Mouse (Mus musculus): ENCODE data around the gene 1700067P10Rik. TPM values are rescaled to one million over a fixed set of nuclear protein-coding genes. Genes with fewer than 3 reads are reported as not detected.

Gene 1700067P10Rik
- total RNA-seq, 2 experiments from 2014 or later = not detected

- no peak for DNase-seq (ENCODE audit: low spot score in 2 of 2)
- intact Hi-C loops (cut with DNase I) = loop anchor here (5.0 kb wide), 2 partner anchors 38 to 173 kb away; partner anchors contain the start of gene Foxp4
Observed at GRCm38 (mm10) chr17:48094820-48095680, 5.9 kb downstream of the 1700067P10Rik start.

- no peak for DNase-seq (ENCODE audit: low spot score in 2 of 2)
- intact Hi-C loops (cut with DNase I) = loop anchor here (5.0 kb wide), 2 partner anchors 38 to 173 kb away; partner anchors contain the start of gene Foxp4
Observed at GRCm38 (mm10) chr17:48095718-48096121, 6.6 kb downstream of the 1700067P10Rik start.

GRCm38 (mm10) chr17:48096321-48096720, 7.2 kb downstream of the 1700067P10Rik start:
- DNase-seq (ENCODE audit: low spot score in 2 of 2) = no peak
- intact Hi-C loops (cut with DNase I) = loop anchor here (5.0 kb wide), 2 partner anchors 39 to 174 kb away; partner anchors contain the start of gene Foxp4

GRCm38 (mm10) chr17:48097011-48097742, 8.1 kb downstream of the 1700067P10Rik start:
- peak in 1 of 2 experiments; percentile 43 for DNase-seq (ENCODE audit: low spot score in 2 of 2)
- intact Hi-C loops (cut with DNase I) = loop anchor here (5.0 kb wide), 2 partner anchors 40 to 175 kb away; partner anchors contain the start of gene Foxp4

GRCm38 (mm10) chr17:48097743-48098527, 8.8 kb downstream of the 1700067P10Rik start:
- no peak for DNase-seq (ENCODE audit: low spot score in 2 of 2)
- intact Hi-C loops (cut with DNase I) = loop anchor here (5.0 kb wide), 2 partner anchors 41 to 176 kb away; partner anchors contain the start of gene Foxp4

GRCm38 (mm10) chr17:48098528-48098890, 9.4 kb downstream of the 1700067P10Rik start:
- no peak for DNase-seq (ENCODE audit: low spot score in 2 of 2)
- intact Hi-C loops (cut with DNase I) = loop anchor here (5.0 kb wide), 2 partner anchors 41 to 176 kb away; partner anchors contain the start of gene Foxp4

- DNase-seq (ENCODE audit: low spot score in 2 of 2) = no peak
- intact Hi-C loops (cut with DNase I) = loop anchor here (5.0 kb wide), 2 partner anchors 42 to 177 kb away; partner anchors contain the start of gene Foxp4
Observed at GRCm38 (mm10) chr17:48099312-48099711, 10.2 kb downstream of the 1700067P10Rik start.

- DNase-seq (ENCODE audit: low spot score in 2 of 2) = peak; percentile 91 to 94
- intact Hi-C loops (cut with DNase I) = loop anchor here (1.0 to 5.0 kb wide), 3 partner anchors 228 to 306 kb away; no protein-coding TSS in a partner anchor
Observed at GRCm38 (mm10) chr17:48100441-48101417, 11.6 kb downstream of the 1700067P10Rik start.

GRCm38 (mm10) chr17:48107333-48107732, 18.2 kb downstream of the 1700067P10Rik start:
- intact Hi-C loops (cut with DNase I) = no loop called here
- DNase-seq (ENCODE audit: low spot score in 2 of 2) = no peak

GRCm38 (mm10) chr17:48107862-48108261, 18.7 kb downstream of the 1700067P10Rik start:
- intact Hi-C loops (cut with DNase I) = no loop called here
- DNase-seq (ENCODE audit: low spot score in 2 of 2) = no peak

- intact Hi-C loops (cut with DNase I) = no loop called here
- DNase-seq (ENCODE audit: low spot score in 2 of 2) = no peak
Observed at GRCm38 (mm10) chr17:48108520-48108919, 19.4 kb downstream of the 1700067P10Rik start.

GRCm38 (mm10) chr17:48110547-48111287, 21.6 kb downstream of the 1700067P10Rik start:
- intact Hi-C loops (cut with DNase I) = no loop called here
- peak; percentile 34 to 55 for DNase-seq (ENCODE audit: low spot score in 2 of 2)

- DNase-seq (ENCODE audit: low spot score in 2 of 2) = no peak
- intact Hi-C loops (cut with DNase I) = no loop called here
Observed at GRCm38 (mm10) chr17:48118570-48118969, 29.5 kb downstream of the 1700067P10Rik start.

- intact Hi-C loops (cut with DNase I) = no loop called here
- peak; percentile 64 to 78 for DNase-seq (ENCODE audit: low spot score in 2 of 2)
Observed at GRCm38 (mm10) chr17:48119656-48120055, 30.5 kb downstream of the 1700067P10Rik start.

GRCm38 (mm10) chr17:48120456-48120855, 31.3 kb downstream of the 1700067P10Rik start:
- no peak for DNase-seq (ENCODE audit: low spot score in 2 of 2)
- intact Hi-C loops (cut with DNase I) = no loop called here

GRCm38 (mm10) chr17:48132810-48133209, 43.7 kb downstream of the 1700067P10Rik start:
- intact Hi-C loops (cut with DNase I) = no loop called here
- no peak for DNase-seq (ENCODE audit: low spot score in 2 of 2)

Measured in left cerebral cortex, postnatal 14 days (tissue).